Mouse (Mus musculus) ES-Bruce4 (cell line): ENCODE results near the gene Wbp2.

Experiments
- CTCF ChIP-seq: IDR thresholded peaks from one replicate; pipeline ENCODE4 v1.8.1; 2011; ENCODE audit warnings: low read depth, low read length
- EP300 ChIP-seq: IDR thresholded peaks from 2 replicates; pipeline ENCODE4 v1.6.1; 2011; ENCODE audit warnings: low read depth, low read length; ENCODE audit not compliant: insufficient read depth
- POLR2A ChIP-seq: IDR thresholded peaks from one replicate; pipeline ENCODE4 v1.8.1; 2011; ENCODE audit warnings: low read length; ENCODE audit not compliant: insufficient read depth

DNA sequence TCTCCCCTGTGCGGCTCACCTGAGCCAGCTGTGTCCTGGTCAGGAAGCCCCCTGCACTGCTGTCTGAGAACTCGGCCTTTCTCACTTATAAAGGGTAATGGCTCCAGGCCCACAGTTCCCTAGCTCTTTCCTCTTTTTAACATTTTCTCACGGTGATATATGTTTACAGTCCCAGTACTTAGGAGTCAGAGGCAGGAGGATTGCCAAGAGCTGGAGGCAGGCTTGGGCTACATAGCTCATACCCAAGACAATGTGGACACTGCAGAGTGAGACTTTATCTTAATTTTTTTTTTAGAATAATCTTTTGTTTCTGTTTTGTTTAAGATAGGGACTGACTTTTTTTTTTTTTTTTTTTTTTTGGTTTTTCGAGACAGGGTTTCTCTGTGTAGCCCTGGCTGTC lies 15.7 kb upstream of the Wbp2 start:
- TF ChIP-seq CTCF (no peak), POLR2A (no peak), EP300 (no peak)
